Comparison of ENCODE assay signal across 16 mouse cellular contexts in genomic region chr5:120734380-120734990, GRCm38 (mm10). TPM values are rescaled to one million over a fixed set of nuclear protein-coding genes. Genes with fewer than 3 reads are reported as not detected.
DNase-seq lines count a peak whose midpoint lies in the region; ATAC-seq lines count a peak whose summit lies in the region.
"Had no signal": no experiment of that assay in that cellular context is flagged by ENCODE, and none has a peak within 500 bp of the region (broad histone marks: within the 10 kb centered on the region; RNA-seq: fewer than 3 reads in every experiment).

No protein-coding gene starts in this region.

- DNase-seq in frontal cortex, postnatal 36 days (ENCODE audit: low spot score in 2 of 2) = no peak
- peak; percentile 58 for DNase-seq in right cerebral cortex, adult 18-20 months
- DNase-seq in right cerebral cortex, postnatal 25 days = no peak
- peak; percentile 93 for DNase-seq in Muller cell, postnatal 12 days (ENCODE audit: inconsistent ontology term)
- DNase-seq in retina, postnatal 1 day = peak; percentile 98
- no peak for DNase-seq in layer of hippocampus, adult 8-10 months (ENCODE audit: low spot score in 2 of 2)
- DNase-seq: embryo, embryonic 11 days; gastrocnemius, adult 2 months; heart, postnatal 36 days; kidney, adult 8-10 months; kidney, postnatal 36 days; left cerebral cortex, postnatal 4 days; lung, adult 18-20 months had no signal

- ATAC-seq in frontal cortex, adult (ENCODE audit: low TSS enrichment) = peak; percentile 47; the same call in 1 of the 2 replicates
- ATAC-seq: forebrain, embryonic 13.5 days had no signal

RNA-seq across cellular contexts. Expression of gene Oas2, which starts 15.2 kb away (rescaled TPM):
- total RNA-seq in layer of hippocampus, adult 8-10 months (2022) = under 1 TPM; 0.12 to 0.65 (median 0.40) TPM
- total RNA-seq: left cerebral cortex, postnatal 4 days had no signal

RNA-seq across cellular contexts. Expression of gene Dtx1, which starts 22.8 kb away (rescaled TPM):
- 10 to 100 TPM; 62.9 to 71.1 (median 66.9) TPM for total RNA-seq in layer of hippocampus, adult 8-10 months (2022)
- total RNA-seq: granulocyte monocyte progenitor cell, adult 5-6 weeks had no signal

RNA-seq across cellular contexts. Expression of gene Oas3, which starts 43.0 kb away (rescaled TPM):
- under 1 TPM in 2 of 4 experiments, not detected in 2; 0.09 to 0.30 TPM for total RNA-seq in layer of hippocampus, adult 8-10 months (2022)

Comparison
In these comparisons a context has a peak if more than half of its experiments do, and no peak if none do; other contexts are left out.
1. DNase-seq: peak in right cerebral cortex, adult 18-20 months (single experiment), Muller cell, postnatal 12 days (single experiment) and retina, postnatal 1 day (single experiment); none in frontal cortex, postnatal 36 days (0 of 2), right cerebral cortex, postnatal 25 days (single experiment) and layer of hippocampus, adult 8-10 months (0 of 2).